Mouse (Mus musculus): ENCODE data around the gene Nhej1.

Nhej1 gene

DNA sequence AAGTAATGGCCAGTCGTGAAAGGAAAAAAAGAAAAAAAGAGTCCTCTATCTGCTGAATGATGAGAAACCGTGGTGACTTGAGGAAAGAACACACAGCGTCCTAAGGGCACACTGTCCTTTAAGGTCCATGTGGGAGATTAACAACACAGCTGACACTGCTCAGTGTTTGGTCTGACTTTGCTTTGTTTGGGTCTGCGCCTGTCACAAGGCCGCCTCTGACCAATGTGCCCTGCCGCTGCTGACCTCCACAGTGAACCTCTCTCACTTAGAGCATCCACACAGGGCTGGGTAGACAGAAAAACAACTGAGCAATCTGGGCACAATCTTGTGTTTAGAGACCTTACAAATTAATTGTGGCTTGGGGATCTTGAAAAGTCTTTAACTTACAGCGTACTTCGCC is 148.0 kb downstream of the Nhej1 start:
- no peak for ATAC-seq (ENCODE audit: low TSS enrichment)

DNA sequence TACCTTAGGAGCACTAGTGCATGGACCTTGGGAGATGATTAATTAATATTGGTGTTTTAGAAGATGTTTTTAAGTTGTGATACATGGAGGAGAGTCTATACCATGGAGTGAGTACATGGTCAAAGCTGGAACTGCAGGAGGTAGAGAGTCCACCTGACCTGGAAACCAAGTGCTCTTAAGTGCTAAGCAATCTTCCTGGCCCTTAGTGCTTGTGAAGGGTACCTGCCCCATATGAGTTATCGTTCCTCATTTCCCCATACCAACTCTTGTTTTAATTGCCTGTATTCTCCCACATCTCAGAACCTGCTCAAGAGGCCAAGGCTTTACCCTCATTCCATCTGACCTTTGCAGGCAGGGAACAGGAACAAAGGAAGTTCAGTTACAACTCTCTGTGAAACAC is 149.1 kb downstream of the Nhej1 start:
- no peak for ATAC-seq (ENCODE audit: low TSS enrichment)

DNA sequence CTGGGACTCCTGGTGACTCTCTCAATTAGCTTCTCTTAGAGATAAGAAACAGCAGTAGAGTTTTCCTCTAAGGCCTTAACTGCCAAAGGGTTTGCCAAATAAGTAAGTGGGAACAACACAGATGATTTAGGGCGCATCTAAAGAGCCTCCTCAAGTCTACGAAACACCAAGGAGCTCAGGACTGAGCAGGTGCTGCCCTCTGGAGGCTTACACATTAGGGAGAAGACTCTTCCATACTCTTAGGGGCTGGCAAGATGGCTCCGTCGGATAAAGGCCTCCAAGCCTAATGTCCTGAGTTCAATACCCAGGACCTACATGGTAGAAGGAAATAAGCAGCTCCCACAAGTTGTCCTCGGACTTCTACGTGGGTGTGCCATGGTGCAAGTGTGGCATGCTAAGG is 151.4 kb downstream of the Nhej1 start:
- ATAC-seq (ENCODE audit: low TSS enrichment): no peak

- no peak for ATAC-seq (ENCODE audit: low TSS enrichment)
These were observed 153.5 kb downstream of the Nhej1 start for GRCm38 (mm10) chr1:74971353-74972050.

GRCm38 (mm10) chr1:74967962-74968580 is 156.9 kb downstream of the Nhej1 start:
- ATAC-seq (ENCODE audit: low TSS enrichment): no peak

- peak; percentile 85; the same call in 1 of the 2 replicates for ATAC-seq (ENCODE audit: low TSS enrichment)
These were observed 160.3 kb downstream of the Nhej1 start for GRCm38 (mm10) chr1:74964494-74965215.

- no peak for ATAC-seq (ENCODE audit: low TSS enrichment)
These were observed 162.2 kb downstream of the Nhej1 start for GRCm38 (mm10) chr1:74962853-74963227.

DNA sequence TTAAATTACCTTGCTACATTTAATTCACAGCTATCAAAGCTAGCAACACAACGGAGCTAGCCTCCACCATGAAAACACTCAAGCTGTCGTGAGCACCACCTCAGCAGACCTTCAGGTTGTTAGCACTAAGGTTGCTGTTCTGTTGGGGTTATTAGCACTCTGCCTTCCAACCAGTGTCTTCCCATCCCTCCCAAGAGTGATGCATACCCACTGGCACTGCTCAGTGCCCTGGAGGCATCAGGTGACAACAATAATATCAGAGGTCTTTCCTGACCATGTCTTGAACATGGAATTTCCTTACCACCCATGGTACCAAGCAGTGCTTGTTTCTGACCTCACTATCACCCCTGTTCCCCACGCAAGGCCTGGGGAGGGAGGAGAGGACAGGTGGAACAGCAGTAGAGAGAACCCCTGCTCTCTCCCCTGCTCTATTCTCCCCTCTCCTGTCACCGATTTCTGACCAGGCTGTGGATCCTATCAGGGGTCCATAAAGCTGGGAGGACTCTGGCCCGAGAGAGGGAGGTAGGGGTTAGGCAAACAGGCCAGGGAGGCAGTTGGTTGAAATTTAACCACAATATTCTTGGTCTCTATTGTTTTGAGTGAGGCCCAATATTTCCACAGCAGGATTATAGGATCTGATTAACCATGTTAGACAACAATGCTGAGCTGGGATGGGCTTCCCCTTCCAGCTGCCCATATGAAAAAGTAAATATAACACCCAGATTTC is 162.7 kb downstream of the Nhej1 start:
- no peak for ATAC-seq (ENCODE audit: low TSS enrichment)

DNA sequence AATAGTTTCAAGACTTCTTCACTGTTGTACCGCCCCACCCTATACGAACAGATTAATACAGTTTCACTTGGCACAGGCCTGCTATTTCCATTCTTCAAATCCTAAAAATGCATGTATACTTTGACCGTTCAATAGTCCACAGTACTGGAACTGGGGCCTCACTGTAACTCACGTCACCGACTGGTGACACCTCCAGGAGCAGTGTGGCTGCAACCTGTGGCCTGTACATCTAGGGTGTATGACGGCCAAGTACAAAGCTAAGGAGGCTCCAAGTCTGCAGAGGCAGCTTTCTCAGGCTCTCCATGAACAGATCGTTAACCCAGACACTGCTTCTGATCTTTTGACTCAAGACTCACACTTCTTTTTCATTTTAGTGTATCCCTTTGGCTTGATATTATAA is 163.3 kb downstream of the Nhej1 start:
- ATAC-seq (ENCODE audit: low TSS enrichment): no peak

GRCm38 (mm10) chr1:74960059-74960458 is 164.9 kb downstream of the Nhej1 start:
- no peak for ATAC-seq (ENCODE audit: low TSS enrichment)

GRCm38 (mm10) chr1:74951556-74952210 is 173.3 kb downstream of the Nhej1 start, which contains the start of gene Ihh:
Gene Ihh (minus strand): TSS chr1:74951672.
- no peak for ATAC-seq (ENCODE audit: low TSS enrichment)

DNA sequence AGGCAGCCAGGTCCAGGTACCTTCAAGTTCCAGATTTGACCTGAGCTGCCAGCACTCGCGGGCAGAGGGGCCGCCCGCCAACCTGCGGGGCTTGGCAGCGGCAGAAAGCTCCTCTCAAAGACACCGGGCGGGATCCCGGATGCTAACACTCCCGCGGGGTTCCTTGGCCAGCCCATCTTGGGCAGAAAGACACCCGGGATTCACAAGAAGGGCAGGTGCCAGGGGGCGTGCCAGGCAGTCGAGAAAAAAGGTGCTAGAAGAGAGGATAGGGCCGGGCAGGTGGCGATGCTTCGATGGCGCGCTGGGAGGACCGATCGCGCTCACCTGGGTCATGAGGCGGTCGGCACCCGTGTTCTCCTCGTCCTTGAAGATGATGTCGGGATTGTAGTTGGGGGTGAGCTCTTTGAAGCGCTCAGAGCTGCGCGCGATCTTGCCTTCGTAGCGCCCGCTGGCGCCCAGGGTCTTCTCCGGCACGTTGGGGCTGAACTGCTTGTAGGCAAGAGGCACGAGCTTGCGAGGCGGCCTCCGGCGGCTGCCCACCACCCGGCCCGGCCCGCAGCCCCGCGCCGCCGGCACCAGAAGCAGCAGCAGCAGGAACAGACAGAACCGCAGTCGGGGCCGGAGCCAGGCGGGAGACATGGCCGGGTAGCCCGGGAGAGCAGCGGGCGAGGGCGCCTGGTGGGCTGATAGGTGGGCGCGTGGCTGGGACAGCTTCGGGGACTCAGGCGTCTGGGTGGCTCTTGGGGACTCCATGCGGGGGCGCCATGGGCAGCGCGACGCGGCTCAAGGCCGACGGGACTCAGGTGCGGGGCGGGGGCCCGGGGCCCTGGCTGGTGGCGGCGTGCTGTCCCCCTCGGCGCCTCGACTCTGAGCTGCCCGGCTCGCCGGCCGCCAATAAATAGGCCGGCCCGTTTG is 174.2 kb downstream of the Nhej1 start:
- no peak for ATAC-seq (ENCODE audit: low TSS enrichment)

DNA sequence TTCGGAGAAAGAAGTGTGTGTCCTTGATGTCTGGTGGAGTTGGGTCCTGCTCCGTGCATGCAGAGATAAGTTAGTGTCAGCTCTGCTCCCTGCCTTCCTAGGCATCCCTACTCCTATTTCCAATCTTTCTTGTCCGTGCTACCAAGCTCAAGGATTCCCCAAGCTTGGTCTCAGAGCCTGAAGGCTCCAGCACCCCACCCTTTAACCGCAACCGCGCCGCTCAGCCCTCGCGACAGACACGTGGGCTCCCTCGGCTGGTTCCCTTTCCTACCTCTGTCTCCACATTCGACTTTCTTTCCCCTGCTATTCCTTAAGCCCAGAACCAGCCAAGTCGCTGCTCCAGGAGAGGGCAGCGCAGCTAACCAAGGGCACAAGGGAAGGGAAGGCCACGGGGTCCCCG is 174.9 kb downstream of the Nhej1 start:
- peak; percentile 33; the same call in 1 of the 2 replicates for ATAC-seq (ENCODE audit: low TSS enrichment)

- ATAC-seq (ENCODE audit: low TSS enrichment): no peak
These were observed 175.3 kb downstream of the Nhej1 start for GRCm38 (mm10) chr1:74949666-74950050.

DNA sequence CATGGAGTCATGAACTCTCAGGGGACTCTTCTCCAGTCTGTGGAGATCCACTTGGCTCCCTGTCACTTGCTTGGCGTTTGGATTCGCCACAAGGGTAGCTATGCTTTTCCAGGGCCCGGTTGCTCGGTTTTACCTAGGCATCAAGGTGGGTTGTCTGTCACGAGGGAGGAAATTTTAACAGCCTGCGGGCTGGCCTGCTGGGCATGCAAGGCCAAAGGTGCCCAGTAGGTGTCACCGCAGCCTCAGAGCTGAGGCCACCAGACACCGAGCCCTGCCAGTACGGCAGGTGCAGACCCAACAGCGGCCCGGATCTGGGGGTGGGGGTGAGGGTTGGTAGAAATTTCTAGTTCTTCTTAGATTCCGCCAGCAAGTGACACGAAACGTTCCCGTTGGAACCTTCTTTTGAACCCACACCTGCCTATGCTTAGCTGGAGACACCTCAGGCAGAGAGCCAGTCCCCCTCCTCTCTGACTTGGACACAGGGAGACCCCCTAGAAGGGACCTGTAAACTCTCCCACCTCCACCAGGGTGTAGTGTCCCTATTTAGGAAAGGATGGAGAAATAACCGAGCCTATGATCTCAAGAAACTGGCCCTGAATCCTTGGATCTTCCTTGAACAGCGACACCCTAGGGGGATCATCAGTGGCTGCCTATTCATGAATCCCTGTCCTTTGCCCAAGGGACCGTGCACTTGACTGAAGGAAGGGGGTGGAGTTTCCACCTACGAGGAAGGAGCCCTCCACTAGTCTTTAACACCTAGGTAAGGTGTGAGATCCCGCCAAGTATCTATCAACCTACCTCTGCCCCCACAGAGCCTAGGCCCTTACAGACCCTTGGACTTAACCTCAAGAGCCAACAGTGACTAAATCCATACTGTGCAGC is 176.0 kb downstream of the Nhej1 start:
- peak; percentile 46; the same call in 1 of the 2 replicates for ATAC-seq (ENCODE audit: low TSS enrichment)

DNA sequence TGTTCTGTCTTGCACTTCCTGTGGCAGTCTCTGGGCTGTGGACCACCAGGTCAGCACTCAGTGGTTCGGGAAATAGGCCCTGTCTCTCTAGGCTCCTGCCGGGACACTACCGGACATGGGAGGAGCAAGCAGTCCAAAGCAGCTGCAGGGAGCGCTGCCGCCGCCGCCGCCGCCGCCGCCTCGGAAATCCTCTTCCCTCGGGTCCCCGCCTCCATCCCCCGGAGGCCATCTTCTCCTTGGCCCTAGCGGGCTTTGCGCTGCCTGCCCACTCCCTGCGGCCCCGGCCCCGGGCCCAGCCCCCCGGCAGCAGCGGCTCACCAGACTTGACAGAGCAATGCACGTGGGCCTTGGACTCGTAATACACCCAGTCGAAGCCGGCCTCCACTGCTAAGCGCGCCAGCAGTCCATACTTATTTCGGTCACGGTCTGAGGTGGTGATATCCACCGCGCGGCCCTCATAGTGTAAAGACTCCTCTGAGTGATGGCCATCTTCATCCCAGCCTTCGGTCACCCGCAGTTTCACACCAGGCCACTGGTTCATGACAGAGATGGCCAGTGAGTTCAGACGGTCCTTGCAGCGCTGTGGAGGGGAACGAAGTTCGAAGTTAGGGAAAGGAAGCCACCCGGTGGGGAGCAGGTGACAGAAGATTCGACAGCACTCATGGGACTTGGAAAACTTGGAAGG is 176.9 kb downstream of the Nhej1 start:
- no peak for ATAC-seq (ENCODE audit: low TSS enrichment)

DNA sequence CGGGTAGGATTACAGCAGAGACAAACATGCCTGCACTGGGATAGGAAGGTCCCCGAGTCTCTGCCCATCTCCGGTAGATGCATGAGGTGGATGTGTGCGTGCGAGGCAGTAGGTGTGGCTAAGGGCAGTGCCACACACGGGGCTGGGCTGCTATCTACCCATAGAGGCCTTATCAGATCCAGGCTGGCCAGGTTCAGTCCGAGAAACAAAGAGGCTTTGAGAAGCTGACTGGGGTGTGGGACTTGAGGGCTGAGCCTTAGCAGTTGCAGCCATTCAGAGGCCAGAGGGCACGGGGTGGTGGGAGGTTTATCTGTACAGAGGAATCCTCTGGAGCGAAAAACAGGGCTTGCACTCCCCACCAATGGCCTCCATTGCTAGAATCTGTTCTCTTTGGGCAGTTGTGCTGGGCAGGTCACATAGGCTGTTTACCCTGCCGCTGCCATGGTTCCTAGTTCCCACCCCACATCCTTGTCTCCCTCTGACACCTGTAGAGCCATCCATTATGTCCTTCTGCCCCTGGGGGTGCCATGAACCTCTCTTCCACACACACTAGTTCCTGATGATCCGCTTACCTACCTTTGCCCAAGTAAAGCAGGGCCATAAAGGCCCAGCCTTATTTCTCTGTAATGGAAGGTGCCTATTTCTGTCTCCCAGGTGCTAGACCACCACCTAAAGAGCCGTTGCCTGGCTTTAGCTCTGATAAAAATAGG is 183.2 kb downstream of the Nhej1 start:
- no peak for ATAC-seq (ENCODE audit: low TSS enrichment)

- no peak for ATAC-seq (ENCODE audit: low TSS enrichment)
These were observed 185.2 kb downstream of the Nhej1 start for GRCm38 (mm10) chr1:74939762-74940161.
